Mouse (Mus musculus): ENCODE results near the gene She. TPM values are rescaled to one million over a fixed set of nuclear protein-coding genes. Genes with fewer than 3 reads are reported as not detected.

The She gene
- polyA plus RNA-seq, 1 experiment, result 4.2 TPM

DNA sequence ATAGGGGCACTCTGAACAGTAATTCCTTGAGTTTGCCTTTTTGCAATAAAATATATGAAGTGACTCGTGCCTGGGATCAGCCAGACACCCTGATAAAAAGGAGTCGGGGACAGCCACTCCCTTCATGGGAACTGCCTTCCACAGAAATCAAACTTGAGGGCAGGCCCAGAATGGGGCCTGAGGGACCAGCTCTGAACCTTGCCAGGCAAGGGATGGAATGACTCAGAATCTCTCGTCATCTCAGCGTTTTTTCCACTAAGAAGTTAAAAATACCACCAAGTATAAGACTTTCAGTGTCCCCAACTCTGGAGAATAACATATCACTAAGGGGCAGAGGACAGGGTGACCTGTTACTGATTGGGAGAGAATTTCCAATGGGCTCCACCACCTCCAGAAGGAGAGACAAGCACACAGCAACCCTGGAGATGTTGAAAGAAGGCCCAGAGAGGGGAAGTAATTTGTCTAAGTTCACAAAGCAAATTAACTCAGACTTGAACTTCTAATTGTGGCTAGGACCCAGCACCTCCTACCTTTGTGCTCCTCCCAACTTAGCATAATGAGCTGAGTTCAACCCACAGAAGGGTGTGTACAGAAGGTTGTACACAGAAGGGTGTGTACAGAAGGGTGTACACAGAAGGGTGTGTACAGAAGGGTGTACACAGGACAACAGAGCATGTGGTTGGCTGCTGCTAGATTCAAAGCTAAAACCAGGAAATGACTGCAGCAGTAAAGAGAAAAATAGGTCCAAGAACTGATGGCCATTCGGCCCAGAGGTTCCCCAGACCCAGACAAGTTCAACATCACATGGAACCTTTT lies 49.1 kb downstream of the She start:
- H3K36me3 ChIP-seq (ENCODE audit: control insufficient read depth, insufficient read depth, low read length, poor library complexity, severe bottlenecking), result no peaks in the 10 kb centered on the region
- no peaks in the 10 kb centered on the region for H3K27me3 ChIP-seq (ENCODE audit: control insufficient read depth, insufficient read depth, low read length, poor library complexity, severe bottlenecking)
- no peak overlapping the region for H3K4me3 ChIP-seq (ENCODE audit: low read depth, low read length)
- no peak overlapping the region for H3K27ac ChIP-seq (ENCODE audit: insufficient read depth, low read length)
- H3K4me1 ChIP-seq (ENCODE audit: control insufficient read depth, insufficient read depth, low read length), result no peaks in the 10 kb centered on the region
- no peak overlapping the region for H3K9ac ChIP-seq (ENCODE audit: low read depth, poor library complexity, severe bottlenecking)
- H3K9me3 ChIP-seq (replicated peaks; ENCODE audit: control insufficient read depth, insufficient read depth, low read length, poor library complexity, severe bottlenecking), result no peaks in the 10 kb centered on the region
- TF ChIP-seq POLR2A (IDR thresholded peaks at IDR 0.05; ENCODE audit: insufficient read depth, low read length) (no peak), EP300 (IDR thresholded peaks at IDR 0.05; ENCODE audit: insufficient read depth, low read depth, low read length) (no peak), CTCF (IDR thresholded peaks at IDR 0.05; ENCODE audit: low read depth, low read length) (no peak)

DNA sequence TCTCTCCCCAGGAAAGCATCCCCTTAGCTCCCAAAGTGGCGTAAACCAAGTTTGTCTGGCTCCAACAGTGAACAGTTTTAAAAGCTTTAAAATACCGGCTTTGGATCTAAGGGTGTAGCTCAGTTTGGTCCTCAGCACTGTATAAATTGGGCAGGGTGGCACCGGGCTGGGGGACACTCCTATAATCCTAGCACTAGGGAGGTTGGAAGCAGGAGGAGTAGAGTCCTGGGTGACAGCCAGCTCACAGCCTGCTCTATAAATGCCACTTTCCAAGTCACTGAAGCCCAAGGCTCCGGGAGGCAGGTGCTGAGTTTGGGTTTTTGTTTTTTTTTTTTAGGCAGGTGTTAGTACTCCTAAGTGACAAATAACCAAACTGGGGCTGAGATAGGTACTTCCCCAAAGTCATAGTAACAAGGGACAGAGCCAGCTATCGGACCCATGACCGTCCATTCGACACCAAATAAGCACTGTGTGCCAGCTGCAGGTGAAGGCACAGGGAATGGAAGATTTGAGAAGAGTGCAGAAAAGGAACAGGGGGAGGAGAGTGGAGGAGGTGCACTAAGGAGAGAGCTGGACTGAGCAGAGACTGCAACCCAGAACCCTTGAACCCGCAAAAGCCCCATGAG lies 51.5 kb downstream of the She start:
- no peak overlapping the region for H3K9ac ChIP-seq (ENCODE audit: low read depth, poor library complexity, severe bottlenecking)
- TF ChIP-seq EP300 (IDR thresholded peaks at IDR 0.05; ENCODE audit: insufficient read depth, low read depth, low read length) (no peak), POLR2A (IDR thresholded peaks at IDR 0.05; ENCODE audit: insufficient read depth, low read length) (no peak), CTCF (IDR thresholded peaks at IDR 0.05; ENCODE audit: low read depth, low read length) (no peak)

DNA sequence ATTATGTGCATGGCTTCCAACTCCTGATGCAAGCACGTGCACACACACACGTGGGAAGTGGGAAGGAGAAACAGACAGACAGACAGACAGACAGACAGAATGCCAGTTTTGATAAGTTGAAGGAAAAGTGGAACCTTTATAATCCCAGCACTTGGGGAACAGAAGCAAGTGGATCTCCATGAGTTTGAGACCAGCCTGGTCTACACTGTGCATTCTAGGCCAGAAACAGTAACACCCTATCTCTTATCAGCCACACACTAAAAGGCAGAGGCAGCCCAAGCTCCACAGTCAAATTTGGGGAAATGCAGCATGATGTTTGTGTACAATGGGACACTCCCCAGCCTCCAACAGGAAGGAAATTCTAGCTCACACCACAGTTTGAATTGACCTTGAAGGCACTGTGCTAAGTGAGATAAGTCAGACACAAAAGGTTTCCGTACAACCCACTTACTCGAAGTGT lies 52.4 kb downstream of the She start:
- H3K27ac ChIP-seq (ENCODE audit: insufficient read depth, low read length), result no peak overlapping the region

More for the DNA sequence above, 51.5 kb downstream of the She start:
- no peak overlapping the region for H3K27ac ChIP-seq (ENCODE audit: insufficient read depth, low read length)
- H3K36me3 ChIP-seq (ENCODE audit: control insufficient read depth, insufficient read depth, low read length, poor library complexity, severe bottlenecking), result no peaks in the 10 kb centered on the region
- H3K9me3 ChIP-seq (replicated peaks; ENCODE audit: control insufficient read depth, insufficient read depth, low read length, poor library complexity, severe bottlenecking), result no peaks in the 10 kb centered on the region
- H3K4me1 ChIP-seq (ENCODE audit: control insufficient read depth, insufficient read depth, low read length), result peaks cover 2% of the 10 kb centered on the region
- H3K4me3 ChIP-seq (ENCODE audit: low read depth, low read length), result no peak overlapping the region
- no peaks in the 10 kb centered on the region for H3K27me3 ChIP-seq (ENCODE audit: control insufficient read depth, insufficient read depth, low read length, poor library complexity, severe bottlenecking)

DNA sequence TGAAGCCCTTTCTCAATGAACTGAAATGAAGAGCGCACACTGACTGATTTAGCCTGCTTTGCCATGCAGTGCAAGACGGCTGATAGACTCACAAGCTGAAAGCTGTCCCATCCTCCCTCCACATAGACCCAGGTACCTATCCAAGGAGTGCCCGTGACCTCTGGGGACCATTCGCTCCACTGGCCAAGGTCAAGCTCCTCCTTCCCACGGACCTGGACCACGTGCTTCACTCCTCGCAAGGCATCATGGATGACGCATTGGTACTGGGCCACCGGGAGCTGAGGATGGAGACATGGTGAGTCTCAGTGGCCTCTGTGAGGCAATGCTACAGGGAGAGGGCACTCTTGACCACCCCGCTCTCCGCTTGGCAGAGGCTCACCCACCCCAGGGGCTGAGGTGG lies 54.6 kb downstream of the She start:
- no peak overlapping the region for H3K9ac ChIP-seq (ENCODE audit: low read depth, poor library complexity, severe bottlenecking)
- no peaks in the 10 kb centered on the region for H3K9me3 ChIP-seq (replicated peaks; ENCODE audit: control insufficient read depth, insufficient read depth, low read length, poor library complexity, severe bottlenecking)
- no peaks in the 10 kb centered on the region for H3K36me3 ChIP-seq (ENCODE audit: control insufficient read depth, insufficient read depth, low read length, poor library complexity, severe bottlenecking)
- no peaks in the 10 kb centered on the region for H3K27me3 ChIP-seq (ENCODE audit: control insufficient read depth, insufficient read depth, low read length, poor library complexity, severe bottlenecking)
- H3K4me3 ChIP-seq (ENCODE audit: low read depth, low read length), result no peak overlapping the region
- peaks cover 2% of the 10 kb centered on the region for H3K4me1 ChIP-seq (ENCODE audit: control insufficient read depth, insufficient read depth, low read length)
- TF ChIP-seq CTCF (IDR thresholded peaks at IDR 0.05; ENCODE audit: low read depth, low read length) (no peak), POLR2A (IDR thresholded peaks at IDR 0.05; ENCODE audit: insufficient read depth, low read length) (no peak), EP300 (IDR thresholded peaks at IDR 0.05; ENCODE audit: insufficient read depth, low read depth, low read length) (no peak)
- H3K27ac ChIP-seq (ENCODE audit: insufficient read depth, low read length), result no peak overlapping the region

More for the DNA sequence above, 52.4 kb downstream of the She start:
- no peaks in the 10 kb centered on the region for H3K36me3 ChIP-seq (ENCODE audit: control insufficient read depth, insufficient read depth, low read length, poor library complexity, severe bottlenecking)
- TF ChIP-seq CTCF (IDR thresholded peaks at IDR 0.05; ENCODE audit: low read depth, low read length) (no peak), EP300 (IDR thresholded peaks at IDR 0.05; ENCODE audit: insufficient read depth, low read depth, low read length) (no peak), POLR2A (IDR thresholded peaks at IDR 0.05; ENCODE audit: insufficient read depth, low read length) (no peak)
- H3K9ac ChIP-seq (ENCODE audit: low read depth, poor library complexity, severe bottlenecking), result no peak overlapping the region
- peaks cover 2% of the 10 kb centered on the region for H3K4me1 ChIP-seq (ENCODE audit: control insufficient read depth, insufficient read depth, low read length)
- no peaks in the 10 kb centered on the region for H3K27me3 ChIP-seq (ENCODE audit: control insufficient read depth, insufficient read depth, low read length, poor library complexity, severe bottlenecking)
- no peaks in the 10 kb centered on the region for H3K9me3 ChIP-seq (replicated peaks; ENCODE audit: control insufficient read depth, insufficient read depth, low read length, poor library complexity, severe bottlenecking)
- no peak overlapping the region for H3K4me3 ChIP-seq (ENCODE audit: low read depth, low read length)

DNA sequence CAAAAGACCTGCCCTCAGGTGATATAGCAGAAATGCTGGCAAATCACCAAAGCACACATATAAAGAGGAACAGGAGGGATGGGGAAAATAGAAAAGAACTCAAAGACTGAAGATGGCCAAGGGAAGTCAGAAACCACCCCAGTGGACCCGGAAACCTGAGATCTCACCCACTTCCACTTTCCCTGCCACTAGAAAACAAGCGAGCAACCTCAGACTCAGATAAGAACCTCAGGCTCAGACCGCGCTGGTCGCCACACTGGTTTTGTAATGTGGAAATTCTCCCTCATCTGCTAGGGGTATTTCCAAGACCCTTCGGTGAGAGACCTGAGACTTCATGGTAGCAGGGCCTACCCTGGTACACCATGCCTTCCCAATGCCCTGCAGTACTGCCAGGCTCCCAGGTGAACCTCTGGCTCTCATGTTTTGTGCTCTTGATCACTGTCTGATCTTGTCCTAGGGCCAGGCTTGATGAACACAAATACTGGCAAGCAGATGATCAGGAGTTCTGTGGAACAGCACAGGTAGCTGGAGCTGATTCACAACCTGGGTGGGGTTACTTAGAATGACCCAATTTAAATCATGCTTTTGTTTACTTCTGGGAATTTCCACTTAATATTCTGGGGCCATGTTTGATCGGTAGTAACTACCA lies 56.5 kb downstream of the She start:
- Histone ChIP-seq H3K4me3 (ENCODE audit: low read depth, low read length) (no peak overlapping the region), H3K9ac (ENCODE audit: low read depth, poor library complexity, severe bottlenecking) (no peak overlapping the region), H3K9me3 (replicated peaks; ENCODE audit: control insufficient read depth, insufficient read depth, low read length, poor library complexity, severe bottlenecking) (no peaks in the 10 kb centered on the region), H3K4me1 (ENCODE audit: control insufficient read depth, insufficient read depth, low read length) (peaks cover 2% of the 10 kb centered on the region), H3K36me3 (ENCODE audit: control insufficient read depth, insufficient read depth, low read length, poor library complexity, severe bottlenecking) (no peaks in the 10 kb centered on the region), H3K27ac (ENCODE audit: insufficient read depth, low read length) (no peak overlapping the region), H3K27me3 (ENCODE audit: control insufficient read depth, insufficient read depth, low read length, poor library complexity, severe bottlenecking) (no peaks in the 10 kb centered on the region)
- TF ChIP-seq CTCF (IDR thresholded peaks at IDR 0.05; ENCODE audit: low read depth, low read length), result no peak
- no peak for TF ChIP-seq POLR2A (IDR thresholded peaks at IDR 0.05; ENCODE audit: insufficient read depth, low read length)
- TF ChIP-seq EP300 (IDR thresholded peaks at IDR 0.05; ENCODE audit: insufficient read depth, low read depth, low read length), result no peak
